Mouse (Mus musculus) midbrain, embryonic 12.5 days (tissue): ENCODE results near the gene Ndel1. TPM values are rescaled to one million over a fixed set of nuclear protein-coding genes. Genes with fewer than 3 reads are reported as not detected.
A peak's percentile ranks its signal among the peaks of the same experiment; 100 is the strongest.

Experiments used
- ATAC-seq: fragments of 200-750 bp; cut with Nextera tagmentation; 2 replicates; pipeline ENCODE4 v1.8.0; 2017; ENCODE audit warnings: low read depth, moderate TSS enrichment, moderate library complexity; ENCODE audit not compliant: low FRiP score
- H3K27ac ChIP-seq: fragments of 300-500 bp; sonication (generic); replicated peaks from 2 replicates; pipeline ENCODE4 v1.5.1; 2016; ENCODE audit warnings: mild to moderate bottlenecking
- H3K27me3 ChIP-seq: fragments of 300-500 bp; sonication (generic); 2 replicates; pipeline ENCODE4 v1.6.1; 2016; ENCODE audit warnings: mild to moderate bottlenecking
- H3K36me3 ChIP-seq: fragments of 300-500 bp; sonication (generic); 2 replicates; pipeline ENCODE4 v1.6.1; 2016
- H3K4me1 ChIP-seq: fragments of 300-500 bp; sonication (generic); 2 replicates; pipeline ENCODE4 v1.6.1; 2016
- H3K4me2 ChIP-seq: fragments of 300-500 bp; sonication (generic); replicated peaks from 2 replicates; pipeline ENCODE4 v1.6.1; 2016; ENCODE audit warnings: mild to moderate bottlenecking, moderate library complexity
- H3K4me3 ChIP-seq: fragments of 300-500 bp; sonication (generic); 2 replicates; pipeline ENCODE4 v1.5.1; 2016; ENCODE audit warnings: mild to moderate bottlenecking
- H3K9ac ChIP-seq: fragments of 300-500 bp; sonication (generic); replicated peaks from 2 replicates; pipeline ENCODE4 v1.6.1; 2016; ENCODE audit warnings: mild to moderate bottlenecking, moderate library complexity
- H3K9me3 ChIP-seq: fragments of 300-500 bp; sonication (generic); 2 replicates; pipeline ENCODE4 v1.6.1; 2016; ENCODE audit warnings: mild to moderate bottlenecking
- WGBS: fragments of 180-500 bp; shearing (Covaris S2); methylation state at CpG from one replicate; pipeline ENCODE4 v1.1.7; 2016; 5-methylcytosine and 5-hydroxymethylcytosine counted together
- polyA plus RNA-seq: library from polyadenylated mRNA; unstranded; fragments of >200 nt; fragmentation: Nextera tagmentation; extraction: Ambion mirVana; gene quantifications from 2 replicates; pipeline ENCODE4 v1.2.1, GENCODE M21; 2016

Ndel1 gene
- polyA plus RNA-seq, 1 experiment from 2014 or later, result 65.3 TPM

DNA sequence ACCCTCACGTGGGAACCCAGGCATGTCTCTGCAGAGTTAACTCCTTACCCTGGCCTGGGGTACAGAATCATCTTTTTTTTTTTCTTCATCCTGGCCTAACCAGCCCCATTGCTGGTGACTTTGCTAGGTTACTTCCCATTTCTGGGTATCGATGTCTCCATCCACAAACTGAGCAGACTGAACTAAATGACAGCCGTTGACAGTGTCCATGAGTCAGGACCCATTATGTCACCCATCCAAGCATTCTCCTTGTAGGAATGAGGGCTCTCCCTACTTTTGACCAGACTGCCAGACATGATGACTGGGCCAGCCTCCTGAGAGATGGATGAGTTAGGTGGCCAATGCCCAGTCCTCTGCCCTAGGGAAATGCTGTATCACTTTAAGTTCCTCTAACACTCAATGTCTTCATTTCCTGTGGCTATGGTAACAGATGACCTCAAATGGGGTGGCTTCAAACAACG lies 8.0 kb downstream of the Ndel1 start:
- Histone ChIP-seq H3K4me2 (no peak overlapping the region), H3K27me3 (0 out of 2 replicates have a peak, but pooled peaks cover 3% of the 10 kb centered on the region), H3K9me3 (no peaks in the 10 kb centered on the region), H3K4me3 (no peak overlapping the region), H3K4me1 (0 out of 2 replicates have a peak, but pooled peaks cover 3% of the 10 kb centered on the region), H3K9ac (no peak overlapping the region), H3K27ac (no peak overlapping the region), H3K36me3 (no peaks in the 10 kb centered on the region)
- WGBS, result 83% methylated on average over 4 of the region's 4 CpGs
- no peak for ATAC-seq

DNA sequence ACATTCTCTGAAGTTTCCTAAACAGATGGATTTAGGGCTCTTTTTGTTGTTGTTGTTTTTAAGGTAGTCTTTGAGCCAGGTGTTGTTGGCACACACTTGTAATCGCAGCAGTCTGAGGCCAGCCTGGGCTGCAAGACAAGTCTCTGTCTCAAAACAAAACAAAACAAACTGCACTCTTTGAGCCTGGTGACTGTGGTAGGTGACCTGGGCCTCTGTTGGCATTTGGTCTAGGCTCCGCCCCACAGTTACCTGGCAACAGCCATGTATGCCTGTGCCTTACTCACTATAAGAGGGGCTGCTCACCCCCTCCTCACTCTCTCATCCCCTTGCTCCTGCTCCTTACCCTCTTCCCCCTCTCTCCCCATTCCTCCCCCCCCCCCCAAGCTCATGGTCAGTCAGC lies 9.4 kb downstream of the Ndel1 start:
- H3K4me2 ChIP-seq, result no peak overlapping the region
- H3K27me3 ChIP-seq, result 0 out of 2 replicates have a peak, but pooled peaks cover 3% of the 10 kb centered on the region
- ATAC-seq, result no peak
- 79% methylated on average over 2 of the region's 2 CpGs for WGBS
- H3K9me3 ChIP-seq, result no peaks in the 10 kb centered on the region
- no peaks in the 10 kb centered on the region for H3K36me3 ChIP-seq
- H3K4me3 ChIP-seq, result no peak overlapping the region
- H3K4me1 ChIP-seq, result 0 out of 2 replicates have a peak, but pooled peaks cover 3% of the 10 kb centered on the region
- no peak overlapping the region for H3K9ac ChIP-seq
- no peak overlapping the region for H3K27ac ChIP-seq

DNA sequence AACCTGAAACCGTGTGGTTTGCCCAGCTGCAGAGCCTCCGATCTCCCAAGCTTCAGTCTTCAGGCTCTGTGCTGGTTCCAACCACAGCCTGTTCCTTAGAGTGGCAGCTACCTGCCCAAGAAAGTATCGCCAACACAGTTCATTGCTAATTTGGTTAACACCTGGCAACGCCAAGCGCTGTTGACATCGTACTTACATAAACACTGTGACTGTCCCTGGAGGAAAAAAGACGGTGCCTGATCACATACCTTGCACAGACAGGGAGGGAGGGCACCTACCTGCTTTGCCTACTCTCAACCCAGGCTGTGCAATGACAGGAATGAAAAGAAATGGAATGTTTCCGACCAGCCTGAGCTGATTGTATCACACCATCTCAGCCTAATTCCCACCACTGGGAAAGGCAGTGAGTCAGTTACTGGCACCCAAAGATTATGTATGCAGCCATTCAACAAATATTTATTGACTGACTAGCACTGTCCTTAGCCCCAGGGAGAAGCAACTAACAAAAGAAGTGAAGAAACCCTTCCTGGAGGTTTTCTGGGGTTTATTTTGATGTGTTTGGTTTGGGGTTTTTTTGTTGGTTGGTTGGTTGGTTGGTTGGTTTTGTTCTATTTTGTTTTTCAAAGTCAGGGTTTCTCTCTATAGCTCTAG lies 11.6 kb downstream of the Ndel1 start:
- 89% methylated on average over 8 of the region's 8 CpGs for WGBS
- H3K9me3 ChIP-seq, result no peaks in the 10 kb centered on the region
- H3K4me2 ChIP-seq, result no peak overlapping the region
- no peak overlapping the region for H3K27ac ChIP-seq
- H3K36me3 ChIP-seq, result no peaks in the 10 kb centered on the region
- 0 out of 2 replicates have a peak, but pooled peaks cover 3% of the 10 kb centered on the region for H3K4me1 ChIP-seq
- H3K9ac ChIP-seq, result no peak overlapping the region
- no peak for ATAC-seq
- H3K27me3 ChIP-seq, result 0 out of 2 replicates have a peak, but pooled peaks cover 9% of the 10 kb centered on the region
- no peak overlapping the region for H3K4me3 ChIP-seq

DNA sequence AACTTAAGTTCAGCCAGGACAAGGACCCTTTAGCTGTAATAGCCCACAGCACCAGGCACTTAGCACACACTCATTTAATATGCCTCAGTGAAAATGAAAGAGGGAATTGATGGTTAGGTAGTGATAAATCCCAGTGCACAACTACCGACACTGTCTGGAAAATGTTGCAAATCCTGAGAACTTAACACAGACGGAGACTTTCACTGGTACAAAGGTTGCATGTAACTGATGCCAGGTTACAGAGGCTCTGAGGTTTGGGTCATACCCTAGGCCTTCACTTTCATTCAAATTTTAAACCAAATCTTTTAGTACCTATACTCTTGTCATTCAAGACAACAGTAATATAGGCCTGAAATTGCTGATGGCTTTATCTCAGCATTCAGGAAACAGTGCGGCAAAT lies 14.3 kb downstream of the Ndel1 start:
- Histone ChIP-seq H3K9ac (no peak overlapping the region), H3K4me2 (no peak overlapping the region), H3K27me3 (0 out of 2 replicates have a peak, but pooled peaks cover 9% of the 10 kb centered on the region), H3K36me3 (no peaks in the 10 kb centered on the region), H3K4me1 (peaks cover 8% of the 10 kb centered on the region; the same call in 1 of the 2 replicates), H3K9me3 (no peaks in the 10 kb centered on the region), H3K27ac (no peak overlapping the region), H3K4me3 (no peak overlapping the region)
- 92% methylated on average over 3 of the region's 3 CpGs for WGBS
- ATAC-seq, result no peak

DNA sequence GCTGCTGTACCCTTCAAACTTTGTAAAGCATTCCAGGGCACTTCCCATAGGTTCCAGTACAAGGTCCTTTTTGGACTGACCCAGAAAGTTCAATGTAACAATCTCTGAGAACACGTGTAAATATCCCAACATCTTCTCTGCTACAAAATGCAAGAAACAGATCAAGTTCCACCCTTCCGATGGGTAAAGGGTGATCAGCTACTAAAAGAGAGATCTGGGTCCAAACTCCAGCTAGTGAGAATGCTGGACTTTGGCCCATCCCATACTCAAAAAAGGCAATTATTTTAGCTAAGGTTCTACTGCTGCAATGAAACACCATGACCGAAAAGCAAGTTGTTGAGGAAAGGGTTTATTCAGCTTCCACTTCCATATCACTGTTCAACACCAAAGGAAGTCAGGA lies 17.0 kb downstream of the Ndel1 start:
- Histone ChIP-seq H3K27me3 (0 out of 2 replicates have a peak, but pooled peaks cover 7% of the 10 kb centered on the region), H3K9me3 (no peaks in the 10 kb centered on the region), H3K9ac (no peak overlapping the region), H3K4me2 (no peak overlapping the region), H3K36me3 (no peaks in the 10 kb centered on the region), H3K27ac (no peak overlapping the region), H3K4me1 (peaks cover 23% of the 10 kb centered on the region), H3K4me3 (no peak overlapping the region)
- 89% methylated on average over 3 of the region's 3 CpGs for WGBS
- no peak for ATAC-seq

DNA sequence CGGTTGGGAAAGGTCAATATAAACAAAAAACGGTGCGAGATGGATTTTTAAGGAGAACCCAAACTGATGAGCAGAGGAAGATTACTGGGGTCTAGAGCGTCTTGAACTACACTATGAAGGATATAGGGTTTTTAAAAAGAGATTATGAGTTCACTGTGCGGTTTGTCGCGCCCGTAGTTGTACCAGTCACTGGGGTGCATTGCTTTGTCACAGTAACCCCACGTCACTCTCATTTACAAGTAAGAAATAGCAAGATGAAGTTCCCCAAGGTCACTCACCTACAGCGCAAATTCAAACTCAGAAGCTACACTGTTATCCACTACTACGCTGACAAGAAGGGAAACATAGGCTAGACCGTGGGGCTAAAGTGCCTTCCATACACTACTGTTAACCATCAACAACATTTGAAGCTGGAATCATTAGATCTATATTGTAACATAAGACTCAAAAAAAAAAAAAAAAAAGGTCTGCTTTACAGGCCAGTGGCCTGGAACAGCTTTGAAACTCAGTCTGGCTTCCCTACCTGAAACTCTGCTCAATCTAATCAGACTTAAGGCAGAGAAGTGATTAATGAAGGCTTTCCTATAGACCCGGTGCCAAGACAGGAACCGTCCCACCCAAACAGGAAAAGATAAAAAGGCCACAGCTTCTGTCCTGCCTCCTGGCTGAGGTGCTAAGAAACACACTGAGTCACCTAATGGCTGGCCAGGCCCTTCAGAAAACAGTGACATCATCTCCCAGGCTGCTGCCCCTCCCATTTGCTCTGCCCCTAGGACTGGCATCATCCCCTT lies 17.9 kb downstream of the Ndel1 start:
- Histone ChIP-seq H3K9ac (peak overlapping the region; percentile 52), H3K27me3 (0 out of 2 replicates have a peak, but pooled peaks cover 5% of the 10 kb centered on the region), H3K4me2 (peak overlapping the region; percentile 62), H3K4me3 (peak overlapping the region; percentile 93), H3K4me1 (peaks cover 23% of the 10 kb centered on the region), H3K36me3 (no peaks in the 10 kb centered on the region), H3K27ac (peak overlapping the region; percentile 95), H3K9me3 (no peaks in the 10 kb centered on the region)
- 49% methylated on average over 14 of the region's 14 CpGs for WGBS
- ATAC-seq, result no peak

DNA sequence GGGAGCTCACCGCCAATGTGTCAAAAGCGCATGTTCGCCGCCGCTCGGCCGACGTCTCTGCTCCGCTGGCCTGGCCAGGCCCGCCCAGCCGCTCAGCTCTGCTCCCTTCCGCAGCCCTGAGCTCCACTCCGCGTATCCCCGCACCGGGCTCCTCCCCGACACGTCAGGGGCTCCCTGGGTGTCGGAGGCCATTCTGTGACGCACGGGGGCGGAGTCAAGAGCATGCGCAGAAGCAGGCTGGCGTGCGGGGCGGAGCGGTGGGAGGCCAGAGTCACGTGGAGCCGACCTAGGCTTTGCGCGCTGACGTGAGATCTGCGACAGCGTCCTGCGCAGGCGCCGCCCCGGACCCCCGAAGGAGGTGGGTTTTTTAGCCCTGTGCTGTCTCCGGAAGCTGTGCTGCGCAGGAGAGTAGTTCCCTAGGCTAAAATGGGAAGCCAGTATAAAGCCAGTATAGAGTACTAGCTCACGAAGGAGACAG lies 18.7 kb downstream of the Ndel1 start:
- H3K36me3 ChIP-seq, result no peaks in the 10 kb centered on the region
- peak overlapping the region; percentile 90 for H3K9ac ChIP-seq
- 0% methylated on average over 42 of the region's 42 CpGs for WGBS
- 0 out of 2 replicates have a peak, but pooled peaks cover 5% of the 10 kb centered on the region for H3K27me3 ChIP-seq
- H3K4me1 ChIP-seq, result peaks cover 23% of the 10 kb centered on the region
- ATAC-seq, result peak; percentile 99
- H3K27ac ChIP-seq, result peak overlapping the region; percentile 95
- no peaks in the 10 kb centered on the region for H3K9me3 ChIP-seq
- peak overlapping the region; percentile 75 for H3K4me2 ChIP-seq
- peak overlapping the region; percentile 93 for H3K4me3 ChIP-seq

DNA sequence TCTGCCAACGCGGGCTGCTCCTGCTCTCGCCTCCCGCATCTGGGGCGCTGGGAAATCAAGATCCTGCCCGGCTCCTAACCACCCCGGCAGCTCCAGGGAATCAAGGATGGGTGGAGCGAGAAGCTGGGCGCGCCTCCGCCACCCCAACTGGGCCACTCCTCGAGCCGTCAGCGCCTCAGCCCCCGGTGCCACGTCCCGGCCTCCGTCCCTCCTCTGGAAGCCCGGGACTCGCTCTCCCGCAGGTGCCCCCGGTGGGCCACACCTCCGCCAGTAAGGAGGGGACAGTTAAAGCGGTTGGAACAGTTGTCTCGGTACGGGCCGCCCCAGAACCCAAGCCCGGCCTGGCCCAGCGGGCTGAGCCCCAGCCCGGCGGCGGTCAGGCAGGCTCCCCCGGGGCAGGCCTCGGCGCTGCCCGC lies 19.2 kb downstream of the Ndel1 start:
- Histone ChIP-seq H3K36me3 (no peaks in the 10 kb centered on the region), H3K27ac (peak overlapping the region; percentile 95), H3K4me2 (peak overlapping the region; percentile 75), H3K4me1 (peaks cover 23% of the 10 kb centered on the region), H3K9me3 (no peaks in the 10 kb centered on the region), H3K4me3 (peak overlapping the region; percentile 93), H3K9ac (peak overlapping the region; percentile 90), H3K27me3 (0 out of 2 replicates have a peak, but pooled peaks cover 5% of the 10 kb centered on the region)
- WGBS, result under 1% methylated on average over 35 of the region's 36 CpGs
- no peak; the same call in 1 of the 2 replicates for ATAC-seq

DNA sequence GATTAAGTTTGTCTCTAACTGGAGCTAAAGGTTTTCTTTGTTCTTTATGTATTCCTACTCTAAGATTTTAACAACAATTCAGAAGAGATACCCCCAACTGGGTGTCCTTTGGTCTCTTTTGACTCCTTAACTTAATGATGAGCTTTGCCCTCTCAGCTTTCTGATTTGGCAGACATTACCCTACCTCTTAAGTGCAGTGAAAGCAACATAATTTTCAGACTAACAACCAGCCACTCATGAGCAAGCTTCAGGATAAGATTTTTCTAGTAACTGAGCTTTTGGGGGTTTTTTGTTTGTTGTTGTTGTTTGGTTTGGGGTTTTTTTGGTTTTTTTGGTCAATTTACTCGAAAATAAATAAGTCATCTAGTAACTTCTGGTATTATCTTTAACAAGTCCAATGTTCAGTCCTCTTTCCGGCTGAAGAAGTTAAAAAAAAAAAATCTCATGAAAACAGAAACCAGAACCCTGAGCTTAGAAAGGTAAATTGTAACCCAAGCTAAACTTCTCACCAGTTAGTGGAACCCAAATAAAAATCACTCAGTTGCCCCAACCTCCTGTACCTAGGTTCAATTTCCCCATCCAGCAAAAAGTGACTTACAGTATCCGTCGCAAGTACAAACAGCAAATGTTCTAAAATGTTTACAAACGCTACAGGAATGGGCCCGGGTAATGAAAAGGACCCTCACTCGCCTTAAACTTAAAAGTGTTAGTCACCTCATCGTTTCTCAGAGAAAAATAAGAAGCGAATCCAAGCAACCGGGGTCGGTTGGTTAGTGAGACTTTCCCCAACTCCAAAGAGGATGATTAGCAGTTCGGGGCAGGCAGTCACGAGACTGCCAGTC lies 19.8 kb downstream of the Ndel1 start:
- no peak for ATAC-seq
- H3K27ac ChIP-seq, result peak overlapping the region; percentile 95
- peak overlapping the region; percentile 75 for H3K4me2 ChIP-seq
- 4% methylated on average over 13 of the region's 13 CpGs for WGBS
- peak overlapping the region; percentile 90 for H3K9ac ChIP-seq
- H3K36me3 ChIP-seq, result no peaks in the 10 kb centered on the region
- peaks cover 23% of the 10 kb centered on the region for H3K4me1 ChIP-seq
- peak overlapping the region; percentile 93 for H3K4me3 ChIP-seq
- 0 out of 2 replicates have a peak, but pooled peaks cover 5% of the 10 kb centered on the region for H3K27me3 ChIP-seq
- no peaks in the 10 kb centered on the region for H3K9me3 ChIP-seq

DNA sequence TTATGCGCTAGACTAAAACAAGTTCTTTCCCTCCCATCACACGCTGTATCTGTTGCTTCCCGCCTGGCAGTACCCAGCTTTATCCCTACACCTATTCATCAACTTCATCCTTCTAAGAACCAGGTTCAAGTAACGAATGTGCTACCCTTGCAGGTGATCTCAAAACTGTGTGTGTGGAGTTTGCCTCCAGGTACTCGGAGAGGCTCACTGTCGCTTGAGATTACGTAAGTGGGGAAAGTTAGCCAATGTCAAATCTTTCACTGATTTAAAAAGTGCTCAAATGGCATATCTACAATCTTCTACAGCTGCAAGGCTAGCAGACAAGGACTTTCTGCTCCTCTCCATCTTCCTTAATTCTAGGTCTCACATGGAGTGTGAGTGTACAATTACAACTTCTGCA lies 20.8 kb downstream of the Ndel1 start:
- H3K27ac ChIP-seq, result no peak overlapping the region
- no peak overlapping the region for H3K4me2 ChIP-seq
- H3K27me3 ChIP-seq, result 0 out of 2 replicates have a peak, but pooled peaks cover 4% of the 10 kb centered on the region
- H3K9me3 ChIP-seq, result no peaks in the 10 kb centered on the region
- H3K4me3 ChIP-seq, result no peak overlapping the region
- H3K4me1 ChIP-seq, result peaks cover 23% of the 10 kb centered on the region
- H3K9ac ChIP-seq, result no peak overlapping the region
- H3K36me3 ChIP-seq, result no peaks in the 10 kb centered on the region
- ATAC-seq, result no peak
- WGBS, result 87% methylated on average over 7 of the region's 7 CpGs

DNA sequence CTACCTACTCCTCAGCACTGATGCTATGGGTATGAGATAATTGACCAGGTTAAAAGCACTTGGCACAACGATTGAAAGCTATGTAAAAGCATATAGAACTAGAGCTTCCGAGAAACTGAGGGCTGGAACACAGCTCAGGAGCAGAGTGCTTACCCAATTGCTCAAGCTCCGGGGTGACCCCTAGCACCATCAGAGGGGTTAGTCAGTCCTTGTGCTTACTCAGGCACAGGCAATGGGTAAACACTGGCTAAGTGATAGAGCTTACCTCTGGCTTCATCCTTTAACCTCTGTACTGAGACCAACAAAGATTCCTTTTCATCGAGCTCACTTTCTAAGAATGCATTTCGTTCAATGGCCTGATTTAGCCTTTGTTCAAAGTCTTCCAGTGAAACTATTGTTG lies 32.1 kb downstream of the Ndel1 start:
- H3K9ac ChIP-seq, result no peak overlapping the region
- H3K36me3 ChIP-seq, result peaks cover 67% of the 10 kb centered on the region
- 59% methylated on average over 5 of the region's 5 CpGs for WGBS
- no peaks in the 10 kb centered on the region for H3K27me3 ChIP-seq
- no peaks in the 10 kb centered on the region for H3K9me3 ChIP-seq
- ATAC-seq, result no peak
- no peak overlapping the region for H3K4me2 ChIP-seq
- no peak overlapping the region for H3K27ac ChIP-seq
- no peaks in the 10 kb centered on the region for H3K4me1 ChIP-seq
- no peak overlapping the region for H3K4me3 ChIP-seq
